Mouse (Mus musculus): Measurements from ENCODE around the gene Acat2.
A peak's percentile ranks its signal among the peaks of the same experiment; 100 is the strongest.
"Not testable (repeated sequence)": the region's sequence is repeated elsewhere in the genome, so short reads cannot be mapped to it uniquely, and the experiment has no call there.

Acat2 gene

GRCm38 (mm10) chr17:12959377-12959776, 1.2 kb downstream of the Acat2 start:
- DNase-seq (ENCODE audit: low spot score) = not testable (repeated sequence)

GRCm38 (mm10) chr17:12956664-12957063, 3.9 kb downstream of the Acat2 start:
- DNase-seq (ENCODE audit: low spot score) = no peak

GRCm38 (mm10) chr17:12949669-12950068, 10.9 kb downstream of the Acat2 start:
- no peak for DNase-seq (ENCODE audit: low spot score)

GRCm38 (mm10) chr17:12942459-12943162, 17.9 kb downstream of the Acat2 start:
- no peak for DNase-seq (ENCODE audit: low spot score)

GRCm38 (mm10) chr17:12941543-12942260, 18.8 kb downstream of the Acat2 start:
- DNase-seq (ENCODE audit: low spot score) = no peak

- no peak for DNase-seq (ENCODE audit: low spot score)
Measured at GRCm38 (mm10) chr17:12940151-12940805, 20.3 kb downstream of the Acat2 start, which contains the start of gene Acat3. Acat3 (minus strand) TSS chr17:12940600.

- not testable (repeated sequence) for DNase-seq (ENCODE audit: low spot score)
Measured at GRCm38 (mm10) chr17:12939377-12940148, 21.0 kb downstream of the Acat2 start.

GRCm38 (mm10) chr17:12938077-12938476, 22.5 kb downstream of the Acat2 start:
- DNase-seq (ENCODE audit: low spot score) = no peak

- no peak for DNase-seq (ENCODE audit: low spot score)
Measured at GRCm38 (mm10) chr17:12937412-12937970, 23.1 kb downstream of the Acat2 start.

- DNase-seq (ENCODE audit: low spot score) = no peak
Measured at GRCm38 (mm10) chr17:12935719-12936118, 24.8 kb downstream of the Acat2 start.

- DNase-seq (ENCODE audit: low spot score) = not testable (repeated sequence)
Measured at GRCm38 (mm10) chr17:12931576-12931975, 29.0 kb downstream of the Acat2 start.

- DNase-seq (ENCODE audit: low spot score) = no peak
Measured at GRCm38 (mm10) chr17:12925703-12926180, 34.8 kb downstream of the Acat2 start.

GRCm38 (mm10) chr17:12925001-12925400, 35.5 kb downstream of the Acat2 start:
- DNase-seq (ENCODE audit: low spot score) = no peak

GRCm38 (mm10) chr17:12921073-12921472, 39.5 kb downstream of the Acat2 start:
- no peak for DNase-seq (ENCODE audit: low spot score)

GRCm38 (mm10) chr17:12916588-12917380, 43.8 kb downstream of the Acat2 start:
- DNase-seq (ENCODE audit: low spot score) = no peak

GRCm38 (mm10) chr17:12915881-12916583, 44.5 kb downstream of the Acat2 start, which contains the start of gene Mrpl18:
Mrpl18 (minus strand) TSS chr17:12916345.
- DNase-seq (ENCODE audit: low spot score) = peak; percentile 99

- DNase-seq (ENCODE audit: low spot score) = no peak
Measured at GRCm38 (mm10) chr17:12915488-12915880, 45.1 kb downstream of the Acat2 start, which contains the start of gene Tcp1. Tcp1 (plus strand) TSS chr17:12915701.

- no peak for DNase-seq (ENCODE audit: low spot score)
Measured at GRCm38 (mm10) chr17:12910391-12910790, 50.2 kb downstream of the Acat2 start.

GRCm38 (mm10) chr17:12909361-12910280, 50.9 kb downstream of the Acat2 start, which contains the start of gene Pnldc1:
Pnldc1 (minus strand) TSS chr17:12910230.
- DNase-seq (ENCODE audit: low spot score) = peak; percentile 10

Measured in ovary, adult 18-20 months (tissue).